Mouse (Mus musculus): ENCODE measurements around the gene Smyd3.

DNA sequence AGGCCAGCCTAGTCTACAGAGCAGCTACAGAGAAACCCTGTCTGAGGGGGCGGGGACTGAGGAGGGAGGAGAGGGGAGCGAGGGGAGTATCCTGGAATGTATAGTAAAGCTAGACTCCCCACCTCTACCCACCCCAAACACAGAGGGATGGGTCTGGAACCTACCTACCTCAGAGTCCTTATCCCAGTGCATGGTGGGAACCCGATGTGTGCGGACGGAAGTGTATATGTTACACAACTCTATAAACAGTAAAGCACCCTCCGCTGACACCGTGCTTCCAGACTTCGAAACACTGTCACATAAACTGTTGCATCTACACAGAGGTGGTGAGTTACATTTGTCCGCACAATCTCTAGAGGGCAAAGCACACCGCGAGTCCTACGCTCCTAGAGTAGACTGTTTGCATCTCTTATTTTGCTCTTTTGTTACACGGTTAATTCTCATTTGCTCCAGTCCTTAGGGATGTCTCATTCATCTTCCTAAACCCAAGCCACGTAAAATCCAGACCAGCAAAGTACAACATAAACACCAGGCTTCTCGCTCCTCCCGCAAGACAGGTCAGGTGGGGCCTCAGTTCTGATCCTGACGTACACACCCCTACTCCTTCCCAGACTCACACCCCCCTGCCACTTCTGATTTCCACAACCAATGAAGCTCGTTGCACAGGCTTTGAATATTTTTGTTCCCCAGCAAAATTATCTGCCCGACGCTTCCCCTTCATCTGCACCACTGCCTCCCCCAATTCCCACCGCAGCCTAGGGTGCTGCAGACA is 714 bp downstream of the Smyd3 start:
- TF ChIP-seq CTCF (IDR thresholded peaks at IDR 0.05; ENCODE audit: insufficient read depth, low read depth, low read length) (no peak), POLR2A (IDR thresholded peaks at IDR 0.05; ENCODE audit: insufficient read depth, low read depth, low read length) (no peak)

Data from olfactory bulb, adult 2 months (tissue).